Mouse (Mus musculus) heart, embryonic 15.5 days (tissue): ENCODE data around the gene Cct3. TPM values are rescaled to one million over a fixed set of nuclear protein-coding genes. Genes with fewer than 3 reads are reported as not detected.
"Not testable (repeated sequence)": the region's sequence is repeated elsewhere in the genome, so short reads cannot be mapped to it uniquely, and the experiment has no call there.

Source experiments
- ATAC-seq: fragments of 200-750 bp; cut with Nextera tagmentation; replicated peaks from 2 replicates; pipeline ENCODE4 v1.8.0; 2017; ENCODE audit warnings: low read depth, moderate TSS enrichment; ENCODE audit not compliant: insufficient number of reproducible peaks, insufficient read depth, low FRiP score
- H3K27ac ChIP-seq: fragments of 300-500 bp; sonication (generic); 2 replicates; pipeline ENCODE4 v1.5.1; 2015; ENCODE audit warnings: mild to moderate bottlenecking, inconsistent platforms
- H3K27me3 ChIP-seq: fragments of 300-500 bp; sonication (generic); 2 replicates; pipeline ENCODE4 v1.6.1; 2015; ENCODE audit warnings: inconsistent platforms
- H3K36me3 ChIP-seq: fragments of 300-500 bp; sonication (generic); 2 replicates; pipeline ENCODE4 v1.6.1; 2015; ENCODE audit warnings: mild to moderate bottlenecking, inconsistent platforms
- H3K4me1 ChIP-seq: fragments of 300-500 bp; sonication (generic); replicated peaks from 2 replicates; pipeline ENCODE4 v1.6.1; 2015; ENCODE audit warnings: inconsistent platforms
- H3K4me2 ChIP-seq: fragments of 300-500 bp; sonication (generic); 2 replicates; pipeline ENCODE4 v1.6.1; 2015; ENCODE audit warnings: inconsistent platforms, mild to moderate bottlenecking, moderate library complexity
- H3K4me3 ChIP-seq: fragments of 300-500 bp; sonication (generic); 2 replicates; pipeline ENCODE4 v1.5.1; 2015; ENCODE audit warnings: mild to moderate bottlenecking, inconsistent platforms
- H3K9ac ChIP-seq: fragments of 300-500 bp; sonication (generic); 2 replicates; pipeline ENCODE4 v1.6.1; 2015; ENCODE audit warnings: mild to moderate bottlenecking, inconsistent platforms
- H3K9me3 ChIP-seq: fragments of 300-500 bp; sonication (generic); replicated peaks from 2 replicates; pipeline ENCODE4 v1.6.1; 2016; ENCODE audit warnings: inconsistent platforms
- WGBS: fragments of 180-500 bp; shearing (Covaris S2); methylation state at CpG from one replicate; pipeline ENCODE4 v1.1.7; 2015; ENCODE audit warnings: mixed read lengths; 5-methylcytosine and 5-hydroxymethylcytosine counted together
- polyA plus RNA-seq: library from polyadenylated mRNA; unstranded; fragments of >200 nt; fragmentation: Nextera tagmentation; extraction: Ambion mirVana; gene quantifications from 2 replicates; pipeline ENCODE4 v1.2.1, GENCODE M21; 2015

The Cct3 gene
- polyA plus RNA-seq, 1 experiment from 2014 or later: 322 TPM

GRCm38 (mm10) chr3:88361612-88362313, 64.8 kb downstream of the Cct3 start:
- Histone ChIP-seq H3K4me2 (no peak overlapping the region), H3K9ac (no peak overlapping the region), H3K4me3 (no peak overlapping the region), H3K27me3 (peaks cover 23% of the 10 kb centered on the region), H3K9me3 (no peaks in the 10 kb centered on the region), H3K27ac (no peak overlapping the region), H3K4me1 (peaks cover 49% of the 10 kb centered on the region), H3K36me3 (peaks cover 55% of the 10 kb centered on the region)
- ATAC-seq: no peak; the same call in 1 of the 2 replicates
- WGBS: 89% methylated on average over 2 of the region's 2 CpGs

- no peak for ATAC-seq
These were observed 66.8 kb downstream of the Cct3 start for GRCm38 (mm10) chr3:88363700-88364099.

GRCm38 (mm10) chr3:88364337-88364736, 67.4 kb downstream of the Cct3 start, which contains the start of gene Paqr6:
TSS of gene Paqr6 (plus strand) at chr3:88364584.
- Histone ChIP-seq H3K27me3 (peaks cover 23% of the 10 kb centered on the region), H3K9ac (no peak within 1 kb of the TSS), H3K4me1 (peaks cover 47% of the 10 kb centered on the region), H3K9me3 (no peaks in the 10 kb centered on the region), H3K4me3 (peak within 1 kb of the TSS; percentile 32), H3K36me3 (peaks cover 30% of the 10 kb centered on the region), H3K27ac (peak within 1 kb of the TSS; percentile 20; the same call in 1 of the 2 replicates), H3K4me2 (peak within 1 kb of the TSS; percentile 59)
- 4% methylated on average over 16 of the region's 16 CpGs for WGBS
- ATAC-seq: peak; percentile 39; the same call in 1 of the 2 replicates

More at GRCm38 (mm10) chr3:88363700-88364099, 66.8 kb downstream of the Cct3 start:
- 35% methylated on average over 4 of the region's 4 CpGs for WGBS
- Histone ChIP-seq H3K9me3 (no peaks in the 10 kb centered on the region), H3K4me3 (no peak overlapping the region), H3K4me2 (no peak overlapping the region), H3K36me3 (peaks cover 36% of the 10 kb centered on the region), H3K9ac (no peak overlapping the region), H3K4me1 (peaks cover 52% of the 10 kb centered on the region), H3K27me3 (peaks cover 23% of the 10 kb centered on the region), H3K27ac (peak overlapping the region; percentile 20; the same call in 1 of the 2 replicates)

GRCm38 (mm10) chr3:88365705-88366361, 68.9 kb downstream of the Cct3 start:
- Histone ChIP-seq H3K27ac (no peak overlapping the region), H3K27me3 (peaks cover 23% of the 10 kb centered on the region), H3K4me3 (no peak overlapping the region), H3K4me1 (peaks cover 33% of the 10 kb centered on the region), H3K9me3 (no peaks in the 10 kb centered on the region), H3K9ac (no peak overlapping the region), H3K36me3 (peaks cover 15% of the 10 kb centered on the region), H3K4me2 (no peak overlapping the region)
- 33% methylated on average over 34 of the region's 34 CpGs for WGBS
- ATAC-seq: no peak

GRCm38 (mm10) chr3:88366830-88367428, 70.0 kb downstream of the Cct3 start:
- not testable (repeated sequence) for H3K27ac ChIP-seq, H3K9me3 ChIP-seq, H3K36me3 ChIP-seq, H3K9ac ChIP-seq
- Histone ChIP-seq H3K4me1 (peaks cover 24% of the 10 kb centered on the region), H3K27me3 (peaks cover 23% of the 10 kb centered on the region), H3K4me3 (0 out of 2 replicates have a peak overlapping the region, but pooled peaks have one; percentile 28), H3K4me2 (peak overlapping the region; percentile 56)
- WGBS: 9% methylated on average over 19 of the region's 22 CpGs
- ATAC-seq: peak; percentile 29; the same call in 1 of the 2 replicates

- Histone ChIP-seq H3K4me1 (peaks cover 23% of the 10 kb centered on the region), H3K4me2 (peak overlapping the region; percentile 56), H3K27me3 (peaks cover 23% of the 10 kb centered on the region)
- H3K27ac ChIP-seq, H3K4me3 ChIP-seq, ATAC-seq, H3K9ac ChIP-seq, H3K36me3 ChIP-seq, H3K9me3 ChIP-seq: not testable (repeated sequence)
- WGBS: 57% methylated on average over 3 of the region's 7 CpGs
These were observed 70.6 kb downstream of the Cct3 start for GRCm38 (mm10) chr3:88367517-88367916.

- ATAC-seq: not testable (repeated sequence)
These were observed 71.6 kb downstream of the Cct3 start for GRCm38 (mm10) chr3:88368511-88368910.

More at GRCm38 (mm10) chr3:88368511-88368910, 71.6 kb downstream of the Cct3 start:
- peaks cover 22% of the 10 kb centered on the region for H3K4me1 ChIP-seq
- H3K4me3 ChIP-seq, H3K9me3 ChIP-seq, H3K9ac ChIP-seq, H3K27ac ChIP-seq, H3K4me2 ChIP-seq, H3K36me3 ChIP-seq: not testable (repeated sequence)
- whole genome bisulfite sequencing: 48% methylated on average over 7 of the region's 7 CpGs
- peaks cover 23% of the 10 kb centered on the region for H3K27me3 ChIP-seq

Other genes starting within 250 kb of the Cct3 start
- 137 and 155 TPM in 2 replicates for gene Naxe, start 238.6 kb upstream of the Cct3 start, polyA plus RNA-seq
- 0.32 TPM in 1 of 2 replicates, not detected in the other for gene Ttc24, start 218.8 kb upstream of the Cct3 start, polyA plus RNA-seq
- gene Iqgap3, start 215.1 kb upstream of the Cct3 start, polyA plus RNA-seq: 21.1 and 25.1 TPM in 2 replicates
- gene Mef2d, start 154.7 kb upstream of the Cct3 start, polyA plus RNA-seq: 35.4 and 43.2 TPM in 2 replicates
- 0.13 and 0.14 TPM in 2 replicates for gene Rhbg, start 42.4 kb upstream of the Cct3 start, polyA plus RNA-seq
- 0.20 TPM in 1 of 2 replicates, not detected in the other for gene Gm38392, start 9.9 kb upstream of the Cct3 start, polyA plus RNA-seq
- 11.8 and 14.0 TPM in 2 replicates for gene Tsacc, start 117 bp upstream of the Cct3 start, polyA plus RNA-seq
- 143 and 156 TPM in 2 replicates for gene Glmp, start 27.9 kb downstream of the Cct3 start, polyA plus RNA-seq
- gene Tmem79, start 39.0 kb downstream of the Cct3 start, polyA plus RNA-seq: 1.7 and 2.2 TPM in 2 replicates
- 41.1 and 52.8 TPM in 2 replicates for gene Smg5, start 39.1 kb downstream of the Cct3 start, polyA plus RNA-seq
- gene Paqr6, start 67.5 kb downstream of the Cct3 start, polyA plus RNA-seq: 3.9 and 5.1 TPM in 2 replicates
- not detected in 2 replicates for gene Bglap3, start 75.6 kb downstream of the Cct3 start, polyA plus RNA-seq
- not detected in 2 replicates for gene Bglap2, start 81.6 kb downstream of the Cct3 start, polyA plus RNA-seq
- gene Bglap, start 87.3 kb downstream of the Cct3 start, polyA plus RNA-seq: not detected in 2 replicates
- gene Pmf1, start 113.2 kb downstream of the Cct3 start, polyA plus RNA-seq: 83.6 and 96.3 TPM in 2 replicates
- 11.8 and 14.1 TPM in 2 replicates for gene Slc25a44, start 128.0 kb downstream of the Cct3 start, polyA plus RNA-seq
- gene Sema4a, start 164.1 kb downstream of the Cct3 start, polyA plus RNA-seq: 2.1 and 5.3 TPM in 2 replicates
- gene Lmna, start 212.8 kb downstream of the Cct3 start, polyA plus RNA-seq: 110 and 131 TPM in 2 replicates
- 6.5 and 8.0 TPM in 2 replicates for gene Mex3a, start 235.3 kb downstream of the Cct3 start, polyA plus RNA-seq